Mouse (Mus musculus) hindbrain, embryonic 16.5 days (tissue): ENCODE results near the gene Spcs2. TPM values are rescaled to one million over a fixed set of nuclear protein-coding genes. Genes with fewer than 3 reads are reported as not detected.

Experiments used
- ATAC-seq: fragments of 200-750 bp; cut with Nextera tagmentation; 2 replicates; pipeline ENCODE4 v1.8.0; 2017; ENCODE audit warnings: moderate TSS enrichment, moderate library complexity
- H3K27ac ChIP-seq: fragments of 300-500 bp; sonication (generic); 2 replicates; pipeline ENCODE4 v1.5.1; 2014; ENCODE audit warnings: low read depth, mild to moderate bottlenecking, control low read depth, low read length, moderate library complexity
- H3K27me3 ChIP-seq: fragments of 300-500 bp; sonication (generic); replicated peaks from 2 replicates; pipeline ENCODE4 v1.6.1; 2014; ENCODE audit warnings: low read length; ENCODE audit not compliant: control insufficient read depth, insufficient read depth
- H3K36me3 ChIP-seq: fragments of 300-500 bp; sonication (generic); 2 replicates; pipeline ENCODE4 v1.6.1; 2014; ENCODE audit warnings: mild to moderate bottlenecking, low read length, moderate library complexity, mixed read lengths; ENCODE audit not compliant: control insufficient read depth, insufficient read depth
- H3K4me1 ChIP-seq: fragments of 300-500 bp; sonication (generic); 2 replicates; pipeline ENCODE4 v1.6.1; 2014; ENCODE audit warnings: low read depth, low read length; ENCODE audit not compliant: control insufficient read depth, insufficient read depth
- H3K4me2 ChIP-seq: fragments of 300-500 bp; sonication (generic); 2 replicates; pipeline ENCODE4 v1.6.1; 2014; ENCODE audit warnings: mild to moderate bottlenecking, low read length, control low read depth, moderate library complexity
- H3K4me3 ChIP-seq: fragments of 300-500 bp; sonication (generic); 2 replicates; pipeline ENCODE4 v1.5.1; 2014; ENCODE audit warnings: mild to moderate bottlenecking, low read length, control low read depth, moderate library complexity
- H3K9ac ChIP-seq: fragments of 300-500 bp; sonication (generic); 2 replicates; pipeline ENCODE4 v1.6.1; 2014; ENCODE audit warnings: low read depth, mild to moderate bottlenecking, control low read depth, low read length, moderate library complexity
- H3K9me3 ChIP-seq: fragments of 300-500 bp; sonication (generic); 2 replicates; pipeline ENCODE4 v1.6.1; 2014; ENCODE audit warnings: mild to moderate bottlenecking, low read length, moderate library complexity; ENCODE audit not compliant: control insufficient read depth
- WGBS: fragments of 180-500 bp; shearing (Covaris S2); extraction: QIAGEN DNeasy Blood & Tissue Kit; methylation state at CpG from one replicate; pipeline ENCODE4 v1.1.7; 2014; 5-methylcytosine and 5-hydroxymethylcytosine counted together
- polyA plus RNA-seq: library from polyadenylated mRNA; unstranded; fragments of >200 nt; fragmentation: Nextera tagmentation; extraction: Ambion mirVana; gene quantifications from 2 replicates; pipeline ENCODE4 v1.2.1, GENCODE M21; 2015

The Spcs2 gene
- polyA plus RNA-seq, 1 experiment from 2014 or later, result 290 TPM

DNA sequence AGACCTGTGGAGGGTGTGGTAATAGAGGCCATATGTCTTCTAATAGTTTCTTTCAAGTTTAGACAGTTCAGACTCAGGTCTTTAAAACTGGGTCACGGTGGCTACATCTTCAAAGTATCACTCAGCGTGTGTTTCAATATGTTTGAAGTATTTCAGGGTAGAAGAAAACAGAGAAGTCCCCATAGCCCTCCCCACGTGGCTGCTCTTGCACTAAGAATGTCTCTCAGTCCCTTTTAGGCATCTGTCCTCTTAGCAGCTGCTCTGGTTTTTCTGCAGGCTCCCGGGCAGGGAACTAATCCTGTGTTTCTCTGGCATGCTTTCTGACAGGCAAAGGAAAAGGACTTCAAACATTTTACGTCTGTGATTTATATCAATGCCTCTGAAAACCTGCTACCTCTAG is 12.6 kb upstream of the Spcs2 start:
- H3K27ac ChIP-seq, result no peak overlapping the region
- H3K4me1 ChIP-seq, result peaks cover 5% of the 10 kb centered on the region; the same call in 1 of the 2 replicates
- no peak; the same call in 1 of the 2 replicates for ATAC-seq
- no peaks in the 10 kb centered on the region for H3K27me3 ChIP-seq
- no peak overlapping the region for H3K4me3 ChIP-seq
- H3K36me3 ChIP-seq, result no peaks in the 10 kb centered on the region
- 51% methylated on average over 5 of the region's 5 CpGs for WGBS
- H3K9me3 ChIP-seq, result no peaks in the 10 kb centered on the region
- H3K9ac ChIP-seq, result no peak overlapping the region
- H3K4me2 ChIP-seq, result no peak overlapping the region

DNA sequence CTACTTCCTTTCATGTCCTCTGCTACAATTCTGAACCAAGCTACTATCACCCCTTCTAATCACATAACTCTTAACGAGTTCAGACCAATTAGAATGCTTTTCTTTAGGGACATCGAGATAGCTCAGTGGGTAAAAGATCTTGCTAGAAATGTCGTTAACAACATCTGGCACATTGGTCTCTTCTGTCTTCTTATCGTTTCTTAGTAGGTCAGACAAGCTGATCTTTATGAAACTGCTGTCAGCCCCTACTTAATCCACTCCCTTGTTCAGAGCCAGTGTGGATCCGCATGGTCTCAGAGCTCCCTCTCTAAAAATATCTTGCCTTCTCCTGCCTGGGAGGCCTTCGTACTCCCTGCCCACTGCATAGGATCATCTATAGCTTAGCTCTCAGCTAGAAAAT is 10.7 kb upstream of the Spcs2 start:
- no peak overlapping the region for H3K27ac ChIP-seq
- ATAC-seq, result no peak
- no peak overlapping the region for H3K4me2 ChIP-seq
- no peaks in the 10 kb centered on the region for H3K9me3 ChIP-seq
- no peak overlapping the region for H3K9ac ChIP-seq
- peaks cover 5% of the 10 kb centered on the region; the same call in 1 of the 2 replicates for H3K4me1 ChIP-seq
- H3K27me3 ChIP-seq, result no peaks in the 10 kb centered on the region
- no peaks in the 10 kb centered on the region for H3K36me3 ChIP-seq
- no peak overlapping the region for H3K4me3 ChIP-seq
- 71% methylated on average over 6 of the region's 6 CpGs for WGBS

DNA sequence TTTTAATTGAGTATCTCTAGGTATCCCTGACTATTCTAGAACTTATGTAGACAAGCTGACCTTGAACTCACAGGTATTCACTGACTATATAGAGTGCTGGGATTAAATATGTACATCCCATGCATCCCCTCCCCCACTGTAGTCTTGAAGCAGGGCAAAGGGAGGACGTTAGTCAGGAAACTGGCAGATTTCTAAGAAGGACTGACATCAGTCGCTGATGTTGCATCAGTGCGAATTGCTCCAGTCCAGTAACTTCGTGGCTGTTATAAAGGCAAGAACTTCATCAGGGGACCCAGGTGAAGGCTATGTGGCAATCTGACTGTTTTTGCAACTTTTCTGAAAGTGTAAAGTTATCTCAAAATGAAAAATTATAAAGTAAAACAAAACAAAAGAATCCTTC is 6.0 kb upstream of the Spcs2 start:
- ATAC-seq, result no peak
- Histone ChIP-seq H3K27ac (no peak overlapping the region), H3K9me3 (no peaks in the 10 kb centered on the region), H3K27me3 (no peaks in the 10 kb centered on the region), H3K4me3 (no peak overlapping the region), H3K4me1 (no peaks in the 10 kb centered on the region), H3K9ac (no peak overlapping the region), H3K36me3 (no peaks in the 10 kb centered on the region), H3K4me2 (no peak overlapping the region)
- WGBS, result 72% methylated on average over 4 of the region's 4 CpGs

DNA sequence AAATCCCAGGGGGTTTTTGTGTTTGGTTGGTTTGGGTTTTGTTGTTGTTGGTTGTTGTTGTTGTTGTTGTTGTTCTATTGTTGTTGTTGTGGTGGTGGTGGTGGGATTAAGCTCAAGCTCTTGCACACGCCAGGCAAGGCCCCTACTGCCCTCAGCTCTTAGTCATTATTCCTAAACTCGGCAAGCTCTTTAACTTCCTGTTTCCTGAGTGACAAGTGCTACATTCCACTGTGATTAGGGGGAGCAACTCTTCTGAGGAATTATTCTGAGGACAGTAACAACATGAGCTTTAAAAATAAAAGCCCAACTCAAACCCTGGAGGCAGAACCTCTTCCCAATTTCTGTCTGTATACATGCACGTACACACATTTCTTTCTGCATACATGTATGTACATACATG is 2.0 kb upstream of the Spcs2 start:
- Histone ChIP-seq H3K9me3 (no peaks in the 10 kb centered on the region), H3K36me3 (no peaks in the 10 kb centered on the region), H3K27ac (no peak overlapping the region), H3K4me1 (no peaks in the 10 kb centered on the region), H3K4me2 (no peak overlapping the region), H3K4me3 (no peak overlapping the region), H3K27me3 (no peaks in the 10 kb centered on the region), H3K9ac (no peak overlapping the region)
- 50% methylated on average over 3 of the region's 3 CpGs for WGBS
- no peak for ATAC-seq

DNA sequence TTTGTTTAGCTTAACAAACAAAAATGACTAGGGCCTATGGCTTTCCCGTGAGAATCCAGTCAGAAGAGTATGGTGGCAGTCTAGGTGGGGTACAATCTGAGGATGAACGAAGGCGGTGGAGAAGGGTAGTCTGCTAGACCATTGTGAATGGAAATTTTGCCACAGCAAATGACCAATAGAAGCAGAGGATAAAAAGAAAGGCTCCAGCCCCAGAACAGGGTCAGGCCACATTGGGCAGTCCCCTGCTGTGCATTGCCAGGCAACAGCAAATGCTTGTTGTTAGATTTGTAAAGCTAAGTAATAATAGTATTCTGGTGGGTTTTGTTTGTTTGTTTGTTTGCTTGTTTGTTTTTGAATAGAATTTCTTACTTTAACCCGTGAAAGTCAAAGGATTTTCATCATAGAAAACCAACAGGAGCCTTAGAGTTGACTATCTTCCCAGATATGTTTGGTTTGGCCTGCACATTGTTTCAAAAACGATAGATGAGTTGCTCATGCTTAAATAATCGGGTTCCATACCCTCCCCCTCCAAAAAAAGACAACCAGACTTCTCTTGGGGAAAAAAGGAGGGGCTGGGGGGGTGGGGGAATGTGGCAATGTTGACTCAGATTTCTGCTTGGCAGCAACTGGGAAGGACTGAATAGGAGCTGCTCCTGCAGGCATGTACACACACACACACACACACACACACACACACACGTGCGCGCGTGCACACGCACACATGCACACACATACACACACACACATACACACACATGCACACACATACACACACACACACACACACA is 1.2 kb upstream of the Spcs2 start:
- WGBS, result 33% methylated on average over 11 of the region's 11 CpGs
- Histone ChIP-seq H3K4me2 (no peak overlapping the region), H3K36me3 (no peaks in the 10 kb centered on the region), H3K4me1 (no peaks in the 10 kb centered on the region), H3K9me3 (no peaks in the 10 kb centered on the region), H3K4me3 (no peak overlapping the region), H3K27me3 (no peaks in the 10 kb centered on the region), H3K27ac (no peak overlapping the region), H3K9ac (no peak overlapping the region)
- no peak for ATAC-seq

DNA sequence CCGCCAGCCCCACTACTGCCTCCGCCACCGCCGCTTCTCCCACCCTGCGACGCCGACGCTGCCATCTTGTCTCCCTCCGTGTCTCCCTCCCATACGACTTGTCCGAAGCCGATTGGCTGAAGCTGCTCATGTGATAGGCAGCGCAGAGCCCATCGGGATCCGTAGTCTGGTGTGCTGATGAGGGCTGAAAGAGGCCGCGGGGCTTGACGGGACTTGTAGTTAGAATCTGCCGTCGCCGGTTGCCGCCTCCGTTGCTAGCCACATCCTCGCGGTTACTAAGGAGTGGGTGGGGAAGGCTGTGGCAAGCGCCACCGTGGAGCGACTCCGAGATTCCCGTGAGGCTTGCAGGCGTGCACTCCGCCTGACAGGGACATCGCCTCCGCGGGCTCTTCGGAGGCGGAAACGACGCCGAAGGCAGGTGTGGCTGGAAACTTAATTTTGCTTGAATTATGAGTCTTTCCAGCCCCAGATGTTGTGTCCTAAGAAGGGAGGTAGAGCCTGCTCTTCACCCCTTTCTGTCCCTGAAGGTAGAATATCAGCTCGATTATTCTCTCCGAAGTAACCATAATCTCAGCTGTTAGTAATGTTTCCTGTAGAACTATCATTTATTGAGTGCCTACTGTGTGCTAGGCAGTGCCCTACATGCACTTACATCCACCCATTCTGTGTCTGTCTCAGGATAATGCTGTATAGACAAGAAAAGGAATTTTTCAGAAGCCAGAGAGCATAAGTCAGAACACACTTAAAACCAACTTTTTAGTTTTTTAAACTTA is 4.3 kb downstream of the Spcs2 start, which contains the start of gene Xrra1:
Gene Xrra1 (plus strand): TSS at position 304 of the 773 bp plus-strand sequence.
- no peaks in the 10 kb centered on the region for H3K27me3 ChIP-seq
- H3K9me3 ChIP-seq, result no peaks in the 10 kb centered on the region
- H3K4me2 ChIP-seq, result peak within 1 kb of the TSS; percentile 79
- ATAC-seq, result peak; percentile 98
- H3K27ac ChIP-seq, result peak within 1 kb of the TSS; percentile 84
- H3K9ac ChIP-seq, result peak within 1 kb of the TSS; percentile 87
- under 1% methylated on average over 42 of the region's 42 CpGs for WGBS
- H3K36me3 ChIP-seq, result no peaks in the 10 kb centered on the region
- H3K4me3 ChIP-seq, result peak within 1 kb of the TSS; percentile 54
- peaks cover 13% of the 10 kb centered on the region for H3K4me1 ChIP-seq

DNA sequence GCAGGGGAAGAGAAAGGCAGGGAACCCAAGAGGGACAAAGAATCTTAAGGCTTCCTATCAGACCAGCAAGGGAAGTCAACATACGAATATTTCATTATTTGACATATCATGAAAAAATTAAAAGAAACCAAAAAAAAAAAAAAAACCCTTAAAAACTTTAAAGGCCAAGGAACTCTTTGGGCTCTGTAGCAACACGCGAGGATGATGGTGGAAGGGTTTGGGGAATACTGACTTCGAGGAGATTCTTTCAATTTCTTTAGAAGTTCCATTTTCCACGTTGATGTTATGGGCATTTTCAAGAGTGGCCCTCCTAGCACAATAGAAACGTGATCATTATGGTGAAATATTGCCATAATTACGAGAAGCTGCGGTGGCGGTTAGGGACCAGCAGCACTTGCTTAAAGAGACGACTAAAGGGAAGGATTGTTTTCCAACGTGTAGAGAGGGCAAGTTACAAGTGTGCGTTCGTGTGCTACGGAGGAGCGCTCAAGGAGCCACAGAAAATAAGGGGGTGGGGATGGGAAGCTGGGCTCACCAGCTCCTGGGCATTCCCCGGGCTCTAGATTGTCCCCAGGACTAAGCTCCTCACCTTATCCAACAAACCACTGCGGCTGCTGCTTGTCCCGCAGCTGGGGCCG is 5.0 kb downstream of the Spcs2 start:
- peak overlapping the region; percentile 87 for H3K9ac ChIP-seq
- H3K27ac ChIP-seq, result peak overlapping the region; percentile 84
- ATAC-seq, result peak; percentile 76
- H3K4me2 ChIP-seq, result peak overlapping the region; percentile 71
- peaks cover 13% of the 10 kb centered on the region for H3K4me1 ChIP-seq
- 0 out of 2 replicates have a peak, but pooled peaks cover 1% of the 10 kb centered on the region for H3K36me3 ChIP-seq
- 1% methylated on average over 19 of the region's 19 CpGs for WGBS
- H3K9me3 ChIP-seq, result no peaks in the 10 kb centered on the region
- no peaks in the 10 kb centered on the region for H3K27me3 ChIP-seq
- H3K4me3 ChIP-seq, result peak overlapping the region; percentile 54

DNA sequence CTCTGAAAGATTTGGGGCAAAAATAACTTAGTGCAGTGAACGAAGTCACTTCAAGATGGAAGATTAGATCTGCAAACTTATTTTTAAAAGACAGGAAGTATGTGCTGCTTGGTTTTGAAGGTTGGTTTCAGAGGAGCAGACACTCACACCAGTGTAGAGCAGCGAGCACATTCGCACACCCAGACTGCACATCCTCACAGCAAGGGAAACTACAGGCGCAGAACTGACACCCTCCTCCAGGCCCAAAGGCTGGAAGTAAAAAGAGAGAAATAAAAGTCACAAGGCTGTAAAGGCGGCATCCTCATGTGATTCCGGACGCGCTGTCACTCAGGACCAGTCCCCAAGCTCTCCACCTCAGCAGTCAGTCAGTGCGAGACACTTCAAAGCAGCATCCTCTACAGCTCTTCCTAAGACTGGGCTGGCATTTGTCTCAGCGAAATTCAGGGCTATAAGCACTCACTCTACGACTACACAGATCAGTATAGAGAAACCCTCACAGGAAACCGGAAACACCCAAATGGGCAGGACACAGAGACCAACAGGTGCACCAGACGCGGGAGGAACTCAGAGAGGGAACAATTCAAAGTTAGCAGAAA is 6.9 kb downstream of the Spcs2 start:
- no peaks in the 10 kb centered on the region for H3K27me3 ChIP-seq
- no peak overlapping the region for H3K4me3 ChIP-seq
- WGBS, result 92% methylated on average over 14 of the region's 14 CpGs
- 0 out of 2 replicates have a peak, but pooled peaks cover 3% of the 10 kb centered on the region for H3K36me3 ChIP-seq
- no peaks in the 10 kb centered on the region for H3K9me3 ChIP-seq
- H3K4me2 ChIP-seq, result no peak overlapping the region
- peaks cover 13% of the 10 kb centered on the region for H3K4me1 ChIP-seq
- ATAC-seq, result no peak
- no peak overlapping the region for H3K9ac ChIP-seq
- no peak overlapping the region for H3K27ac ChIP-seq
